Mouse (Mus musculus) adrenal gland, postnatal 10 days (tissue): ENCODE measurements around the gene Yy1. TPM values are rescaled to one million over a fixed set of nuclear protein-coding genes. Genes with fewer than 3 reads are reported as not detected.
"Not testable (repeated sequence)": the region's sequence is repeated elsewhere in the genome, so short reads cannot be mapped to it uniquely, and the experiment has no call there.

Experiments
- DNase-seq: peaks from one replicate; pipeline ENCODE4 v3.0.0; 2021; ENCODE audit warnings: mixed read lengths
- total RNA-seq, 2 experiments: library from RNA; stranded (reverse); gene quantifications; 2 replicates each; pipeline ENCODE4 v1.2.3; 2021

The Yy1 gene
- total RNA-seq, 2 experiments from 2014 or later: 59.8 to 66.4 TPM

- DNase-seq: no peak
Measured at GRCm38 (mm10) chr12:108826282-108826957, 33.6 kb downstream of the Yy1 start.

- no peak for DNase-seq
Measured at GRCm38 (mm10) chr12:108826958-108827535, 34.3 kb downstream of the Yy1 start.

GRCm38 (mm10) chr12:108827641-108828040, 34.9 kb downstream of the Yy1 start:
- DNase-seq: no peak

- no peak for DNase-seq
Measured at GRCm38 (mm10) chr12:108829636-108830035, 36.9 kb downstream of the Yy1 start.

GRCm38 (mm10) chr12:108830358-108830757, 37.6 kb downstream of the Yy1 start:
- DNase-seq: no peak

- DNase-seq: peak; percentile 95
Measured at GRCm38 (mm10) chr12:108831966-108832643, 39.3 kb downstream of the Yy1 start.

GRCm38 (mm10) chr12:108832851-108833250, 40.1 kb downstream of the Yy1 start:
- DNase-seq: peak; percentile 80

GRCm38 (mm10) chr12:108833408-108833807, 40.6 kb downstream of the Yy1 start:
- DNase-seq: no peak

GRCm38 (mm10) chr12:108834337-108834736, 41.6 kb downstream of the Yy1 start:
- no peak for DNase-seq

- no peak for DNase-seq
Measured at GRCm38 (mm10) chr12:108834786-108835185, 42.0 kb downstream of the Yy1 start.

- DNase-seq: no peak
Measured at GRCm38 (mm10) chr12:108835208-108835839, 42.6 kb downstream of the Yy1 start.

- DNase-seq: peak; percentile 98
Measured at GRCm38 (mm10) chr12:108835840-108836409, 43.2 kb downstream of the Yy1 start, which contains the start of the genes Slc25a29 and Slc25a47. Slc25a29 (minus strand) TSS chr12:108835883. Slc25a47 (plus strand) TSS chr12:108836046.

- DNase-seq: no peak
Measured at GRCm38 (mm10) chr12:108836722-108837121, 43.9 kb downstream of the Yy1 start.

GRCm38 (mm10) chr12:108841181-108841580, 48.4 kb downstream of the Yy1 start:
- DNase-seq: no peak

GRCm38 (mm10) chr12:108842663-108843062, 49.9 kb downstream of the Yy1 start:
- DNase-seq: peak; percentile 61

- DNase-seq: not testable (repeated sequence)
Measured at GRCm38 (mm10) chr12:108848033-108848432, 55.3 kb downstream of the Yy1 start.

GRCm38 (mm10) chr12:108849488-108850022, 56.8 kb downstream of the Yy1 start:
- DNase-seq: no peak

GRCm38 (mm10) chr12:108850129-108850528, 57.4 kb downstream of the Yy1 start:
- DNase-seq: no peak

GRCm38 (mm10) chr12:108850886-108851285, 58.1 kb downstream of the Yy1 start:
- no peak for DNase-seq

GRCm38 (mm10) chr12:108852822-108853221, 60.0 kb downstream of the Yy1 start:
- no peak for DNase-seq

GRCm38 (mm10) chr12:108855081-108855480, 62.3 kb downstream of the Yy1 start:
- DNase-seq: no peak

GRCm38 (mm10) chr12:108856186-108856585, 63.4 kb downstream of the Yy1 start:
- no peak for DNase-seq
